Mouse (Mus musculus) heart, embryonic 11.5 days (tissue): ENCODE measurements around the gene Gtf2e1. TPM values are rescaled to one million over a fixed set of nuclear protein-coding genes. Genes with fewer than 3 reads are reported as not detected.

Experiments
- ATAC-seq: fragments of 200-750 bp; cut with Nextera tagmentation; replicated peaks from 2 replicates; pipeline ENCODE4 v1.8.0; 2017; ENCODE audit warnings: moderate library complexity; ENCODE audit not compliant: insufficient number of reproducible peaks, low FRiP score, low TSS enrichment
- H3K27ac ChIP-seq: fragments of 300-500 bp; sonication (generic); 2 replicates; pipeline ENCODE4 v1.5.1; 2014; ENCODE audit warnings: mild to moderate bottlenecking, low read depth, low read length
- H3K27me3 ChIP-seq: fragments of 300-500 bp; sonication (generic); 2 replicates; pipeline ENCODE4 v1.6.1; 2014; ENCODE audit warnings: mild to moderate bottlenecking, low read length, mixed read lengths; ENCODE audit not compliant: control insufficient read depth, insufficient read depth
- H3K36me3 ChIP-seq: fragments of 300-500 bp; sonication (generic); 2 replicates; pipeline ENCODE4 v1.6.1; 2014; ENCODE audit warnings: mild to moderate bottlenecking, low read length, moderate library complexity, mixed read lengths; ENCODE audit not compliant: control insufficient read depth, insufficient read depth
- H3K4me1 ChIP-seq: fragments of 300-500 bp; sonication (generic); 2 replicates; pipeline ENCODE4 v1.6.1; 2014; ENCODE audit warnings: low read length; ENCODE audit not compliant: control insufficient read depth, insufficient read depth
- H3K4me2 ChIP-seq: fragments of 300-500 bp; sonication (generic); 2 replicates; pipeline ENCODE4 v1.6.1; 2014; ENCODE audit warnings: mild to moderate bottlenecking, moderate library complexity
- H3K4me3 ChIP-seq: fragments of 300-500 bp; sonication (generic); 2 replicates; pipeline ENCODE4 v1.5.1; 2014; ENCODE audit warnings: low read depth, low read length
- H3K9ac ChIP-seq: fragments of 300-500 bp; sonication (generic); 2 replicates; pipeline ENCODE4 v1.6.1; 2014; ENCODE audit warnings: mild to moderate bottlenecking, low read depth, low read length, moderate library complexity
- H3K9me3 ChIP-seq: fragments of 300-500 bp; sonication (generic); replicated peaks from 2 replicates; pipeline ENCODE4 v1.6.1; 2016; ENCODE audit warnings: low read length; ENCODE audit not compliant: control insufficient read depth
- WGBS: fragments of 180-500 bp; shearing (Covaris S2); extraction: QIAGEN DNeasy Blood & Tissue Kit; methylation state at CpG from one replicate; pipeline ENCODE4 v1.1.7; 2014; ENCODE audit not compliant: insufficient replicate concordance; 5-methylcytosine and 5-hydroxymethylcytosine counted together
- polyA plus RNA-seq: library from polyadenylated mRNA; unstranded; fragments of >200 nt; fragmentation: Nextera tagmentation; extraction: Ambion mirVana; gene quantifications from 2 replicates; pipeline ENCODE4 v1.2.1, GENCODE M21; 2014

Gene Gtf2e1
- polyA plus RNA-seq, 1 experiment from 2014 or later: 27.2 TPM

- 84% methylated on average over 3 of the region's 3 CpGs for WGBS
Observed at GRCm38 (mm10) chr16:37486826-37487612, 52.6 kb downstream of the Gtf2e1 start.

DNA sequence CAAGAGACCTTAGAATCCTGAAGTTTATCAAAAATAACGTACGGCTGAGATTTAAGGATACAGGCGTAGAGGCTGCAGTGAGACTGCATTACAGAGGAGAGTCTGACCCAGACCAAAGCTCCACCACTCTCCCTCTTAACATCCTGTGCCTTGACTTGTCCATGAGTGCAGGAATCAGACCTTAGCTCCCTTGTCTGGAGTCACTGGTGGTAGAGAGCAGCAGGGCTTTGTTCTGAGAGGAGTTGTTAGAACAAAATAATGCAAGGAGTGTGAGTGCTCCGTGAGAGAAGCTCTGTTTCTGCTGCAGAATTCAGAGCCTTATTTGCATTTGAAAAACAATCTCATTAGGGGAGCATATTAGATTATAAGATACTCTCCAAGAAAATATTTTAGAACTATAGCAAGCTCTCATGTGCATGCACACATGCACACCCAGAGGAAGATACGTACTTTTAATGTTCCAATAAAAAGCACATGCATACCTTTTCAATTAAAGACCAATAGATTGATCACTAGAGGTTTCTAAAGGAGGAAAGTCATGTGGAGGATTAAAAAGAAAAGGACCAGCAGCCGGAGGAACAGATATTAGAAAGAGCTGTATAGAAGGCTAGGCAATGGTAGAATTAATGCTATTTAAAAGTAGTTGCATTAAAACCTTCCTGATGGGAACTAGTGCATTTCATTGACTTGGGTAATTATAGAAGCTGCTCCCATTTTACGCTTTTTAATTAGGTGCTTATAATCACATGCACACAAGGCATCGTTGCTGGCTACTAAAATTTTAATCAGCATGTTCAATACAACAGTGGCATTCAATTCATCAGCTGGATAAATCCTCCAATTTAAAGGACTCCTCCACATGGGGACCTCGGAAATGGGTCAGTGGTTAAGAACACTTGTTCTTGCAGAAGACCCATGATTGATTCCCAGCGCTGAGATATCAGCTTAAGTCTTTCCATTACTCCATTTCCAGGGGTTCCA, 61.0 kb downstream of the Gtf2e1 start:
- Histone ChIP-seq H3K4me1 (no peaks in the 10 kb centered on the region), H3K4me2 (no peak overlapping the region), H3K4me3 (no peak overlapping the region), H3K9me3 (no peaks in the 10 kb centered on the region), H3K27ac (no peak overlapping the region), H3K27me3 (no peaks in the 10 kb centered on the region), H3K9ac (no peak overlapping the region), H3K36me3 (no peaks in the 10 kb centered on the region)
- no peak for ATAC-seq
- WGBS: 83% methylated on average over 10 of the region's 10 CpGs

More at GRCm38 (mm10) chr16:37486826-37487612, 52.6 kb downstream of the Gtf2e1 start:
- Histone ChIP-seq H3K36me3 (no peaks in the 10 kb centered on the region), H3K4me2 (no peak overlapping the region), H3K4me1 (no peaks in the 10 kb centered on the region), H3K27me3 (no peaks in the 10 kb centered on the region), H3K9me3 (no peaks in the 10 kb centered on the region), H3K4me3 (no peak overlapping the region), H3K27ac (no peak overlapping the region), H3K9ac (no peak overlapping the region)
- ATAC-seq: no peak

- H3K4me3 ChIP-seq: no peak overlapping the region
- no peak overlapping the region for H3K27ac ChIP-seq
- ATAC-seq: no peak
- H3K9me3 ChIP-seq: no peaks in the 10 kb centered on the region
- H3K4me2 ChIP-seq: no peak overlapping the region
- no peak overlapping the region for H3K9ac ChIP-seq
- no peaks in the 10 kb centered on the region for H3K36me3 ChIP-seq
- no peaks in the 10 kb centered on the region for H3K27me3 ChIP-seq
- no peaks in the 10 kb centered on the region for H3K4me1 ChIP-seq
- WGBS: 52% methylated on average over 5 of the region's 5 CpGs
Observed at GRCm38 (mm10) chr16:37472620-37473312, 66.8 kb downstream of the Gtf2e1 start.

- Histone ChIP-seq H3K27ac (no peak overlapping the region), H3K36me3 (no peaks in the 10 kb centered on the region), H3K27me3 (no peaks in the 10 kb centered on the region), H3K9ac (no peak overlapping the region), H3K4me2 (no peak overlapping the region), H3K4me1 (no peaks in the 10 kb centered on the region), H3K4me3 (no peak overlapping the region), H3K9me3 (no peaks in the 10 kb centered on the region)
- ATAC-seq: no peak
- WGBS: 81% methylated on average over 3 of the region's 3 CpGs
Observed at GRCm38 (mm10) chr16:37469595-37469994, 70.0 kb downstream of the Gtf2e1 start.

- no peaks in the 10 kb centered on the region for H3K9me3 ChIP-seq
- no peak overlapping the region for H3K4me3 ChIP-seq
- H3K4me1 ChIP-seq: no peaks in the 10 kb centered on the region
- no peak for ATAC-seq
- H3K4me2 ChIP-seq: no peak overlapping the region
- no peak overlapping the region for H3K9ac ChIP-seq
- H3K27ac ChIP-seq: no peak overlapping the region
- 82% methylated on average over 6 of the region's 6 CpGs for WGBS
- H3K27me3 ChIP-seq: no peaks in the 10 kb centered on the region
- no peaks in the 10 kb centered on the region for H3K36me3 ChIP-seq
Observed at GRCm38 (mm10) chr16:37463981-37464380, 75.6 kb downstream of the Gtf2e1 start.

DNA sequence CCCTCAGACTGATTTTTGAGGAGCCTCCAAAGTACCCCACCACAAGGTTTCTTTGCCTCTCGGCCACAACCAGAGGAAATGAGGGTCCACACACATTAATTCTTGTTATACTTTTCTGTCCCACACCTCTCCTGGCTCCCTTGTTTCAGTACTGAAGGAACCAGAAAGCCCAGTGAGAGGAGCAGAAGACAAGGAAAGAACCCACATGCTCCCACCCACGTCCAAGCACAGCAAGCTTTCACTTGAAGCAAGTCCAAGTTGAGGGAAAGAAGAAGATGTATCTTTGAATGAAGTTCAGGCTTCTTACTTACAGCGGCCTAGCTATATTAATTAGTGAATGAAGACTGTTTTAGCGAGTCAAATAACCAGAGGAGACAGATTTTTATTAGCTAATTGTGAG, 76.7 kb downstream of the Gtf2e1 start:
- Histone ChIP-seq H3K9ac (no peak overlapping the region), H3K27me3 (no peaks in the 10 kb centered on the region), H3K36me3 (no peaks in the 10 kb centered on the region), H3K4me3 (no peak overlapping the region), H3K27ac (no peak overlapping the region), H3K9me3 (no peaks in the 10 kb centered on the region), H3K4me1 (no peaks in the 10 kb centered on the region), H3K4me2 (no peak overlapping the region)
- WGBS: 73% methylated on average over 4 of the region's 4 CpGs
- no peak for ATAC-seq

- 86% methylated on average over 4 of the region's 4 CpGs for WGBS
- H3K9me3 ChIP-seq: no peaks in the 10 kb centered on the region
Observed at GRCm38 (mm10) chr16:37461601-37462000, 78.0 kb downstream of the Gtf2e1 start.

More at GRCm38 (mm10) chr16:37461601-37462000, 78.0 kb downstream of the Gtf2e1 start:
- no peaks in the 10 kb centered on the region for H3K4me1 ChIP-seq
- no peak for ATAC-seq
- no peaks in the 10 kb centered on the region for H3K27me3 ChIP-seq
- H3K27ac ChIP-seq: no peak overlapping the region
- H3K4me3 ChIP-seq: no peak overlapping the region
- no peak overlapping the region for H3K9ac ChIP-seq
- H3K4me2 ChIP-seq: no peak overlapping the region
- no peaks in the 10 kb centered on the region for H3K36me3 ChIP-seq
